Comparison of ENCODE assay signal across 8 mouse cellular contexts in genomic region chr2:61533131-61533530, GRCm38 (mm10). TPM values are rescaled to one million over a fixed set of nuclear protein-coding genes. Genes with fewer than 3 reads are reported as not detected.
DNase-seq lines count a peak whose midpoint lies in the region; ATAC-seq lines count a peak whose summit lies in the region.

No protein-coding gene starts in this region.

- no peak overlapping the region for H3K4me3 ChIP-seq in midbrain, embryonic 15.5 days
- no peak overlapping the region for H3K4me3 ChIP-seq in midbrain, embryonic 11.5 days (ENCODE audit: low read depth, low read length)

- no peaks in the 10 kb centered on the region for H3K27me3 ChIP-seq in midbrain, embryonic 15.5 days (replicated peaks)
- no peaks in the 10 kb centered on the region for H3K27me3 ChIP-seq in midbrain, embryonic 11.5 days (ENCODE audit: control insufficient read depth, insufficient read depth, low read length)

- H3K9ac ChIP-seq in midbrain, embryonic 15.5 days: no peak overlapping the region
- H3K9ac ChIP-seq in midbrain, embryonic 11.5 days (ENCODE audit: low read length): no peak overlapping the region

- no peak overlapping the region for H3K4me2 ChIP-seq in midbrain, embryonic 15.5 days
- no peak overlapping the region for H3K4me2 ChIP-seq in midbrain, embryonic 11.5 days

- H3K9me3 ChIP-seq in midbrain, embryonic 15.5 days: no peaks in the 10 kb centered on the region; the same call in 1 of the 2 replicates
- H3K9me3 ChIP-seq in midbrain, embryonic 11.5 days (ENCODE audit: control insufficient read depth, low read length): no peaks in the 10 kb centered on the region

- DNase-seq in midbrain, embryonic 11.5 days (ENCODE audit: low spot score, missing footprints): no peak
- peak; percentile 46 for DNase-seq in cerebellum, adult 9-10 months
- DNase-seq in gastrocnemius, postnatal 4 days (ENCODE audit: low spot score in 2 of 2): peak; percentile 31 to 78
- DNase-seq in layer of hippocampus, postnatal 36 days: peak; percentile 53 to 54
- DNase-seq in right cerebral cortex, postnatal 14 days: peak; percentile 17
- no peak for DNase-seq in spleen, postnatal 14 days (ENCODE audit: low spot score in 2 of 2)
- DNase-seq in testis, postnatal 10 days (ENCODE audit: low spot score): no peak

- H3K4me1 ChIP-seq in midbrain, embryonic 15.5 days: no peaks in the 10 kb centered on the region
- H3K4me1 ChIP-seq in midbrain, embryonic 11.5 days (ENCODE audit: control insufficient read depth, insufficient read depth, low read length): no peaks in the 10 kb centered on the region

- peak; percentile 58; the same call in 1 of the 2 replicates for ATAC-seq in midbrain, embryonic 15.5 days (replicated peaks)
- no peak for ATAC-seq in midbrain, embryonic 11.5 days (ENCODE audit: low FRiP score)

- H3K27ac ChIP-seq in midbrain, embryonic 15.5 days: no peak overlapping the region
- H3K27ac ChIP-seq in midbrain, embryonic 11.5 days (ENCODE audit: low read depth, low read length): no peak overlapping the region

- H3K36me3 ChIP-seq in midbrain, embryonic 15.5 days (replicated peaks): no peaks in the 10 kb centered on the region
- no peaks in the 10 kb centered on the region for H3K36me3 ChIP-seq in midbrain, embryonic 11.5 days (ENCODE audit: control insufficient read depth, insufficient read depth, low read length)

- whole genome bisulfite sequencing in midbrain, embryonic 15.5 days: 73% methylated on average over 2 of the region's 2 CpGs
- WGBS in midbrain, embryonic 11.5 days: 83% methylated on average over 2 of the region's 2 CpGs

RNA-seq across cellular contexts. Expression of gene Tank, which starts 45.3 kb away (rescaled TPM):
- 25.9 and 28.4 TPM in 2 replicates for polyA plus RNA-seq in midbrain, embryonic 15.5 days (2015; fragmentation: Nextera tagmentation; extraction: Ambion mirVana)
- 38.1 and 39.4 TPM in 2 replicates for polyA plus RNA-seq in midbrain, embryonic 11.5 days (2014; fragmentation: Nextera tagmentation; extraction: Ambion mirVana)
- 10 to 100 TPM; 17.5 to 22.0 TPM for total RNA-seq in gastrocnemius, postnatal 4 days (2021)
- total RNA-seq in layer of hippocampus, postnatal 36 days (2021): 10 to 100 TPM; 27.9 to 31.2 TPM

Comparison
In these comparisons a context has a peak if more than half of its experiments do, and no peak if none do; other contexts are left out.
1. DNase-seq: peak in cerebellum, adult 9-10 months (single experiment), gastrocnemius, postnatal 4 days (2 of 2), layer of hippocampus, postnatal 36 days (2 of 2) and right cerebral cortex, postnatal 14 days (single experiment); none in midbrain, embryonic 11.5 days (single experiment), spleen, postnatal 14 days (0 of 2) and testis, postnatal 10 days (single experiment).